Mouse (Mus musculus) heart, postnatal 10 days (tissue): ENCODE results near the gene Golt1a. TPM values are rescaled to one million over a fixed set of nuclear protein-coding genes. Genes with fewer than 3 reads are reported as not detected.

Source experiments
- DNase-seq, 2 experiments: peaks; one replicate each; pipeline ENCODE4 v3.0.0; 2021
- intact Hi-C: fragments of 180-260 bp; cut with DNase I; formaldehyde crosslinking; loops from one replicate; pipeline ENCODE4 v1.15.1; 2025
- total RNA-seq, 2 experiments: library from RNA; stranded (reverse); gene quantifications; 2 replicates each; pipeline ENCODE4 v1.2.3; 2021

The Golt1a gene
- not detected for total RNA-seq

DNA sequence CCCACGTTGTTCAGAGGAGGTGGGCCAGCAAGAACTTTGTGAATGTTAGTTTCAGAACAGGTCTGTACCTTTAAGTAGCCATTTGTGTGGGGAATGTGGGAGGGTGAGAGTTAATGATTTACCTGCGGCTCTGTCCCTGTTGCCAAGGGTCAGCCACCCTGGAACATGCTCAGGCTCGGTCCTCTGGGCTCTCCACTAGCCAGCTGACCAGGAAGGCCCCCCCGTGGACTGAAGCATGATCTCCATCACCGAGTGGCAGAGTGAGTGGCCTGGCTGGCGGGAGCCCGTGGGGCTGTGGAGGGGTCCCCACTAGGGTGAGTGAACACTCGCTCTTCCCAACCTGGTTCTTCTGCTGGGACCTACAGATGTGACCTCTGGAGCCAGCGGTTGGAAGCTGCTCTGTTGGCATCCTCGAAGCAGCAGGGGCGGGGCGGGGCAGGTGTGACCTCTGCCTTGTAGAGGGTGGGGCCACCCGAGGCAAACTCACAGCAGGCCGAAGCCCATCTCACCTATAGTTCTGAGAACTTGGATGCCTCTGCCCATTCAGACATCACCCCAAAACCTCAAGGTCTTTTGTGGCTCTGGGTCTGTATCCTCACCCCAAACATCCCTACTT is at the start of gene Golt1a:
Gene Golt1a (plus strand): TSS at position 149 of the 616 bp plus-strand sequence.
- no peak for DNase-seq
- intact Hi-C loops = loop anchor here (5.0 kb wide), 1 partner anchor 272 kb away; no protein-coding TSS in a partner anchor

DNA sequence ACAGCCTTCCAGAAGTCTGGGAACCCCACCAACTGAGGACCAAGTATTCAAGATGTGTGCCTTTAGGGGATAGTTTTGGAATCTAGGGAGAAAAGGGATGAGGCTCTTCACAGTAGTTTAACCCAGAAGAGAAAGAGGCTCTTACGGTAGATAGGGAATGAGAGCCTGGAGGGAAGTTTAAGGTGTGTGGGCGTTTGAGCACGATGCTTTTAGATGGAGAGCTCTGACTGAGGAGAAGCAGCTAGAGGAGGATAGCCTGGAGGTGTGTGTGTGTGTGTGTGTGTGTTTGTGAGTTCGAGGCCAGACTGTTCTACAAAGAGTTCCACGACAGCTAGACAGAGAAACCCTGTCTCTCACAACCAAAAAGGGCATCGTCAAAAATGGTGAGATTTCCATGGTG is 47.0 kb upstream of the Golt1a start:
- intact Hi-C loops = no loop called here
- DNase-seq = no peak

DNA sequence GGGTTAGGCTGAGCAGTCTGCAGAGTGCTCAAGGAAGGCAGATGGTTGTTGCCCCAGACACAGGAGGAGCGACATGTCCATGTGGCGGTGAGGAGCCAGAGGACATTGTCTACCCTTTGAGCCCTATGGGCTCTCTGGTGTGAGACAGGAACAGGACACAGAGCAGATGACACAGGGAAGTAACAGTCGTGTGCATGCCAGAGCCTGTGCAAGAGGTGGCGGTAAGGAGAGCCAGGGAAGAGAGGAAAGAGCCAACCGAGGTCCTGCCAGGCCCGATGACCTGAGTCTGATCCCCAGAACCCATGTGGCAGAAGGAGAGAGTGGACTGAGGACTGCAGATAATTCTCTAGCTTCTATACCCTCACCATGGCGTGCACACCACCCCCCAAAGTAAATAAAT is 46.5 kb upstream of the Golt1a start:
- no peak for DNase-seq
- intact Hi-C loops = no loop called here

DNA sequence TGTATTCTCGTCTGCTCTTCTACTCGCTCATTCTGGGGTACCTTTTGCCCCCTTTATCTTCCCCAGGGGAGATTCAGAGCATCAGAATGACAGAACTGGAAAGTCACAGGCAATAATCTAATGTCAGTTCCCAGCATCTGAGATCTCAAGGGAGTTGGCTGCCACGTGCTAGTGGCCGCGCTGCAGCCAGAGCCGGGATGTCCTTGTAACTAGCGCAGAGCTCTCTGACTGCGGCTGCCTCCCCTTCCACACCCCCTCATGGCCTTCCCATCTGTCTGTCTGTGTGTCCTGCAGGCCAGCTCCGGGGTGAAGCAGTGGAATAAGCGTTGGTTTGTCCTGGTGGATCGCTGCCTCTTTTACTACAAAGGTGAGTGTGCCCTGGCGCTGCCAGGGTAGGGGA is 45.2 kb upstream of the Golt1a start:
- DNase-seq = no peak
- intact Hi-C loops = no loop called here

DNA sequence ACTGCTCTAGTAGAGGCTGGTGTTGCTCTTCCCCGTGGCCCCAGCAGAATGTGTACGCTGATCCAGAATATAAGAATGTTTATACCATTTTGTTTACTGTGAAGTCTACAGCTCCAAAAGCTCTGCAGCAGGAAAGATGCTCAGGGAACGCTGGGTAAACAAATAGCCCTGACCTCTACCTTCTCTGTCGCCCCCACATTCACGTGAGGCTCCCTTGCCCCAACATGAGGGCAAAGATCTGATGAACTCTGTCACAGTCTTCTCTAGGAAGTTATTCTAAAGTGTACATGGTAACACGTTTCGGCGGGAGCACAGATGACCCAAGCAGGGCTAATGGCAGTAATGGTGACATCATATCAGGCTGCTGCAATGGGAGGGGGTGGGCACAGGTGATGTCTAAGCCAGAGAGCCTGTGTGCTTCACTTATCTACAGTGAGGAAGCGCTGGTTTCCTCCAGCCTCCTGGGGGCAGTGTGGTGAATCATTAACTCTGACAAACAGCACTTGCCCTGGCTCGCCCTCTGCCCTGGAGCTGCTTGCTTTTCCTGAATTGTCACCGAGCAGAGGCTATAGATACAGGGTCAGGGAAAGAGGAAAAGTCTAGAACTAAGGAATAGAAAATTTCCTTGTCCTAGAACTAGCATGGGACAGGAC is 44.4 kb upstream of the Golt1a start:
- DNase-seq = no peak
- intact Hi-C loops = loop anchor here (5.0 kb wide), 1 partner anchor 43 kb away; no protein-coding TSS in a partner anchor

DNA sequence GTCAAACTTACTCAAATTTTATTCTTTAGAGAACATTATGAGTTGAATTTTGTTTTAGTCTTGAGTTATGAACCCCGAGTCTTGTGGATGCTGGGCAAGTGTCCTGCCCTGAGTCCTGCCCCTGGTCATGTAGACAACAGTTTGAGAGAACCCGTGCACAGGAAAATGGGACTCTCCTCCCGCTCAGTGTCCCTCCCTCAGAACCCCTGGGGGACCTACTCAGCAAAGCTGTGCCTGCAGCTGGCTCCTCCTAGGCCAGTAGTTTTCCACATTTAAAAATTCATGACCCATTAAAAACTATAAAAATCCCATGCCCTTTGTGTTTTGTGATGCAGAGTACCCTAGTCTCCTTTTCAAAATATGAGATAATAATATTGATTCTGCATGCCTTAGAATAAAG is 42.5 kb upstream of the Golt1a start:
- no peak for DNase-seq
- intact Hi-C loops = loop anchor here (5.0 kb wide), 1 partner anchor 45 kb away; no protein-coding TSS in a partner anchor

DNA sequence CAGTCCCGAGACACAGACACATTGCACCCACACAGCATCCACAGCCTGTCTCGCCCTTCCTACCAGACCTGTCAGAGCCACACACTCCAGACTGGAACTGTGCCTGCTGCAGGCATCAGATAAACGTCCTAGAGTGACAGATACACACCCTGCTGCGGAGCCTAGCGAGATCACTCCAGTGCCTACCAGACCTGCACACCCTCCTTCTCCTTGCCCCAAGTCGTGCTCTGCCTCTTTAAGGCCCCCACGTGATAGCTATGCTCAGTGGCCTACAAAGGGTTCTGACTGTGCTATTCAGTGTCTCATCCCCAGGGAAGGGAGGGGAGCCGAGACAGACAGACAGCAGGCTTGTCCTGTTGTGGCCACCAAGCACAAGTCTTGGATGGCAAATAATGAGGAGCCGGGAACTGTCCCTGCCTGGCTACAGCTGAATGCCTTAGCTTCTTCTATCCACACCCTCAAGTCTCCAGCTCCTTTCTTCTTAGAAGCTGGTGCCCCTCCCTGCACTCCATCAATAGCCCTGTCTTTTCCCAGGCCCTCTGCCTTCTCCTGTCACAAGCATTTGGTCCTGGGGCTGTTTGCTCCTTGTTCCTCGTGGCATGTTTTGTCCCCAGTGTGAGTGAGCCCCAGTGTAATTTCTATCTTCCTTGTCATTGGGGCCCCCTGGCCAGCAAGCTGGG is 41.6 kb upstream of the Golt1a start:
- intact Hi-C loops = loop anchor here (1.0 to 5.0 kb wide), 2 partner anchors 31 to 46 kb away; no protein-coding TSS in a partner anchor
- no peak for DNase-seq

DNA sequence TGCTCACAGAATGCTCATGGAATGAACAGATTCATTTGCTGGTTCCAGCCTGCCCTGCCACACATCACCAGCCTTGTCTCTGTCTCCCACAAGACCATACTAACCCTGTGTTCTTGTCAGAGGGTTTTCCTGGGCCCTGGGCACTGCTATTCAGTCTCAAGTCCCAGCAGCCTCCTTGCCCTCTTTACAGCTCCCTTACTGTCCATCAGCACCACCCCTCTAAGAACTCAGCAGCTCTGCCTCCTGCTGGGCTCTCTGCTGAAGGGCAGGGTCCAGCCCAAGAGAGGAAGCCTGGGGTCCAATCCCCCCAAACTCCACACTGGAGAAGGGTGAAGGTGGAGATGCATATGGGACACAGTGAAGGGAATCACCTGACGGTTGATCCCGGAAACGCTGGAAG is 41.1 kb upstream of the Golt1a start:
- DNase-seq = no peak
- intact Hi-C loops = loop anchor here (1.0 to 5.0 kb wide), 2 partner anchors 31 to 46 kb away; no protein-coding TSS in a partner anchor

DNA sequence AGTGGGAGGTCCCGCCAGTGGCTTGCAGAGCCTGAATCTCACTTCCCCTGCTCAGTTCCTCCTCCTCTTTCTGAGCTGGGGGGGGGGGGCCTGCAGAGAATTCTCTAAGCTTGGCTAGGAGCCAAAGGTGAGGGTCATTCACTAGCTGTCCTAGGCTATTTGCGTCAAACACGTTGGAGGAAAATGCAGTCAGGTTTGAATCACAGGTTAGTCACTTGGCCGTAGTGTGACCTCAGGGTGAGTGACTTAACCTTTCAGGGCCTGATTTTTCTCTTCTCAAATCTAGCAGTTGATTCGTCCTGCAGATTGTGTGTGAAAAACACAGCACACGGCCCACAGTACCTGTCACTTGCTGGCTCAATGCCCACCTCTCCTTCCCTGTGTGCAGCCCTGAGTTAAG is 39.3 kb upstream of the Golt1a start:
- intact Hi-C loops = loop anchor here (2.0 kb wide), 1 partner anchor 90 kb away; no protein-coding TSS in a partner anchor

DNA sequence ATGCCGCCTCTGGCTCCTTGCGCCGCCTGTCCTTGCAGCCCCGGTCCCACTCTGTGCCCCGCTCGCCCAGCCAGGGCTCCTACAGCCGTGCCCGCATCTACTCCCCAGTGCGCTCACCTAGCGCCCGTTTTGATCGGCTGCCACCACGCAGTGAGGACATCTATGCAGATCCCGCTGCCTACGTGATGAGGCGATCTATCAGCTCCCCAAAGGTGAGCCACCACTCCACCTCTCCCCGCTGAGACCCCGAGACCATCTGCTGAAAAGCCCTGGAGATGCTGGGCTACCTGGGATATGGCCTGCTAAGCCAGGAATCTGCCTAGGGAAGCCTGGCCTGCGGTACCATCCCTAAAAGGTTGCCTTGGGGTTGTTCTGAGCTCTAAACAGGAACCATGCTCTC is 35.4 kb upstream of the Golt1a start:
- no peak for DNase-seq
- intact Hi-C loops = no loop called here

More for the DNA sequence above, 39.3 kb upstream of the Golt1a start:
- no peak for DNase-seq

DNA sequence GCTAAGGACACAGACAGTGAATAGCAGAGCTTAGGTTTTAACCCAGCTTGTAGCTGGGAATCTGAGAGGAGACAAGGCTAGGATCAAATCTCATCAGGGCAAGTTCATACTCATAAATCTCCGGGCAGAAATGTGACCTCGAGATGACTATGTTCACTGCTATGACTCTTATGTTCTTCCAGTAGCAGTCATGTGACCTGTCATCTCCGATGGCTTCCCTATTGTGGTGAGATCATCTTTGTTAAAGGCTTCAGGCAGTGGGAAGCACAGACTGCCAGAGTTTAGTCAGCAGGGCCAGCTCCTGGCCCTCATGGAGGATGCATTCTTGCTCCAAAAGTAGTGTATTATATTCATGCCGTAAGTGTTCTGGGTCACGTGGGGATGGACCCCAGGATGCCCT is 32.6 kb upstream of the Golt1a start:
- peak; percentile 29 to 42 for DNase-seq
- intact Hi-C loops = no loop called here

DNA sequence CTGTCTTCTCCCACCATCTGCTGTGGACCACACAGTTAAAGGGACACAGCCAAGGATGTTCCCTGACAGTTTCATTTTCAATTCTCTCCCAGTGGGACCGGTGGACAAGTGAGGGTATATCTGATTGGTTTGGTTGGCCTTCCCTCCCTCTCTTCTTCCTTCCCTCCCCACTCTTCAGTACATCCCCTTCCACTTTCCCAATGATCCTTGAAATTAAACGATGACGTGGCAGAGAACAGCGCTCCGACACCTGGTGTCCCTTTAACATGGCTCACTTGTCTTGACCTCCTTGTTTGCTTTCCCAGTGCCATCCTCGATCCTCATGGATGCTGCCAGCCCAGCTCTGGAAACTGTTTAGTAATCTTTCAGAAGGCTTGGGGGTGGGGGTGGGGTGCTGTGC is 31.1 kb upstream of the Golt1a start:
- intact Hi-C loops = no loop called here
- DNase-seq = no peak

DNA sequence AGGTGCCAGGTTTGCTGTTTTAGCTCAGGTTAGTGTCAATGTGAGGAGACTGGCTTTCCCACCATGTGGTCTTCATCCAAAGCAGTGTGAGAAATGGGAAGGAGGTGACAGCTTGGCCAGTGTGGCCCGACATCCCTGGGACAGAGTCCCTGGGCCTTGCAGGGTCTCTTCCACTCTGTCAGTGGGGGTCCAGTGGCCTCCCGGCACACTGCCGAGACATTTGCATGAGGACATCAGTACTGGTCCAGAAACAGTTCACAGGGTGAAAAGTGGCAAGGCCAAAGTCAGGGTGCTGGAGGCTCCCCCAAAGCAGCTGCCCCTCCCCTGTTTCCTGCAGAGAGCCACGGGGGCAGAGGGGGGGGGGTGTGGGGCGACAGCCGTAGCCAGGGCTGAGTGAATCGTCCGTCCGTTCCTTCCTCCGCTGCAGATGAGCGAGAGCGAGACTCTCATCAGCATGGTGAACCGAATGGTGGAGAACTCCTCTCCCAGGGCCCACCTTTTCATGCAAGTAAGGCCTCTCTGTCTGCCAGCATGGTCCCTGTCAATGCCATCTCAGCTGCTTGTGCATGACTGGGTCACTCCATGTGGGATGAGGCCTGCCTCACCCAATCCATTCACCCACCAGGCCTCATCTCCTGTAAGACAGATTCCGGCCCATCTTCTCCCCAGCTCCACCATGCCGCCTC is 30.5 kb upstream of the Golt1a start:
- intact Hi-C loops = no loop called here
- no peak for DNase-seq

DNA sequence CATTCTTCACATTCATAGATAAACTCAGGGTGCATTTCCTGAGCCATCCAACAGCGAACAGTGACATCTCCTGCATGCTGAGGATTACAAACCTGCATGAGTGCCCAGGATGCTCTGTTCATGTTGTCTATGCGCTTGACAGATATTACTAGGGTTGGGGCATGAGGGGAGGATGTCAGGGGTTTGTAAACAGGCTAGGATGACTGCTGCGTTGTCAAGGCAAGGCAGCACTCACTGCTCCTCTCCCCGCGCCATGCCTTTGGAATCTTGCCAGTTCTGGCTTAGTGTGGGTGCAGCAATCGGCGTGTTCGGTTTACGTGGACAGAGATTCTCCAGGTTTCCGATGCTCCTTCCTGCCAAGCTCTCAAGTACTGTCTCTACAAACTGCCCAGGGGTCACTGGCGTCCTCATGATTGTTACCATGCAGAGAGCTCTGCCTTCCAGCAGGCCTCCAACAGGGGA is 29.9 kb upstream of the Golt1a start:
- intact Hi-C loops = no loop called here
- no peak for DNase-seq

DNA sequence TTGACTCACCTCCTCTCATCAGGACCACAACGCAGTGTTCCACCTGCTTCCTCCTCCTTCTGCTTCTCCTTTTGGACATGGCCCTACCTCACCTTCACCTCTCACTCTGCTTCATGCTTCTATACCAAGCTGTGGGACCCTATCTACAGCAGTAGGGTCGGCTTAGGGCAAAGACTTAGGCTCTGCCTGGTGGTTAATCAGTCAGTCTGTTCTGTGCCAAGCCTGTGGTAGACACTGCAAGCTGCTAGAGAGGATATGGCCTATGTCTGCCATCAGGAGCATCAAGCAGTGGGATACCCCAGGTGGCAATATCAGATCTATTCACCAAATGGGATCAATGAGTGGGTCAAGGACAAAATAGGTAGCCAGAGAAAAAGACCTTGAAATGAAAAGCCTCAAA is 29.1 kb upstream of the Golt1a start:
- intact Hi-C loops = no loop called here

DNA sequence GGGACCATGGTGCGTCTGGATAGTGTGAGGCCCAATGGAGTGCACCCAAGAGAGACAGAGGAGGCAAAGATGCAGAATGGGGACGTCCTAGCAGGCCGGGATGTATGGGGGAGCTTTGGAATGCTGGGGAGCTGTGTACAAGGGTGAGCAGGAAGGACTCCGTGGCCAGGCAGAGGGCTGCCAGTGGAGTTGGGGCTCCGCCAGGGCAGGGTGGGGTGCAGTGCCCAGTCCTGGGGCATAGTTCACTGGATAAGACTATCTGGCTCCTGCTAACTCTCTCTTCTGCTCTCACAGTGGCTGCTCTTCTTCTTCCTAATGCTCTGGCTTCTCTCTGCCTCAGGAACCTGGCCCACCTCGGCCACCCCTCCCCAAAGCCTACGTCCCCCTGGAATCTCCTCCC is 23.7 kb upstream of the Golt1a start:
- intact Hi-C loops = no loop called here
- no peak for DNase-seq

More for the DNA sequence above, 29.1 kb upstream of the Golt1a start:
- DNase-seq = no peak

DNA sequence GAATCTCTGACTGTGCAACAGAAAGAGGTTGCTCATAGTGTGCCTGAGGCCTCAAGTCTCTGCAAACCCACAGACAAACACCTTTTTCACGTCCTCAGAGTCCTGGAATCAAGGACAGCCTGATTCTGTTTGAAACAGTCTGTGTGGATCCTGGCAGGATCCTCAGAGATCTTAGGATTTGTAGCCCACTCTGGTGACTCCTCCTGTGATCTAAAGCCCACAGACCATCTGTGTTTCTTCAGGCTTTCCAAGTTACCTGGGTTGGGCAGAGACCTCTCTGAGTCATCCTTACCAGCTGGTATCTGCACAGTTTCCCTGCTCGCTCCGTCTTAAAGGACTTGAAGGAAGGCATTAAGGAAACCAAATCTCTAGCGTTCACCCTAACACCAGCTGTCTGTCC is 22.5 kb upstream of the Golt1a start:
- DNase-seq = no peak
- intact Hi-C loops = no loop called here

DNA sequence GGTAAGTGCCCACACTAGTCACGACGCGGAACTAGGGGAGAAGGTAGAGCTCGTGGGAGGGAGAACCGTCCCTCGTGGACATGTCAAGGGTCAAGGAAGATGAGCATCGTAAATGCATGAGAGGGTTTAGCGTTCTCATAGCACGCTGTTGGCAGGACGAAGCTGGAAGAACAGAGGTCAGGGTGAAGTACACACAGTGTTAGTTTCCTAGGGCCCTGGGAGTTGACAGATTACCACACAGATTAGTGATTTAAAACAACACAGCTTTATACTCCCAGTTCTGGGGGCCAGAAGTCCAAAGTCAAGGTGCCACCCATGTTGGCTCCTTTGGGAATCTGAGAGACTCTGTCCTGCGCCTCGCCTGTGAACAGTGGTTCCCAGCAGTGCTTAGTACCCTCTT is 21.7 kb upstream of the Golt1a start:
- intact Hi-C loops = no loop called here
- no peak for DNase-seq

DNA sequence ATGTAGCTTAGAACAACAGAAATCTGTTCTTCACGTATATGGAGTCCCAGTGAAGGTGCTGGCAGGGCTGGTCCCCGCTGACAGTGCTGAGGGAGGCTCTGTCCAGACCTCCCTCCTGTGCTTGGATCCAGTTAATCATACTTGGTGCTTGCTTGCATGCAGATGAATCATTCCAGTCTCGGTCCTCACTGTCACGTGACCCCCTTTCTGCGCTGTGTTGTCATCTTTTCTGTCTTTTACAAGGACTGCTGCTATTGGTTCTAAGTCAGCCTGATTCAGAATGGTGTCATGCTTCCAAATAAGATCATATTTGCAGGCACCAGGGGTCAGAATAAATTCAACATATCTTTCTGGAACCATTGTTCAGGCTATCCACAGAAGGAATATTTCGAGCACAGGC is 17.7 kb upstream of the Golt1a start:
- intact Hi-C loops = no loop called here
- DNase-seq = no peak

DNA sequence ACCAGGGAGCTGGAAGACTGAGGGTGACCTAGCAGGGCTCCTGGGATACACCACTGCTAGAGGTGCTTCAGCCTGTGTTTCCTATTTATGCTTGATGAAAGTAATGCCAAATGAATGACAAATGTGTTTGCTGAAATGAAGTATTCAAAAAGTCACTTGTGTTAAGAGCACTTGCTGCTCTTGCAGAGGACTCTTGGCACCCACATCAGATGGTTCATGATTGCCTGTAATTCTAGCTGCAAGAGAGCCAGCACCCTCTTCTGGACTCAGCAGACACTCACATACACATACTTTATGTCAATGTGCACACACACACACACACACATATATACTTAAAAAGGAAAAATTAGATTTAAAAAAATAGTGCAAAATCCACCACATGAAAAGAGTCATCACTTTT is 17.0 kb upstream of the Golt1a start:
- DNase-seq = no peak
- intact Hi-C loops = no loop called here

DNA sequence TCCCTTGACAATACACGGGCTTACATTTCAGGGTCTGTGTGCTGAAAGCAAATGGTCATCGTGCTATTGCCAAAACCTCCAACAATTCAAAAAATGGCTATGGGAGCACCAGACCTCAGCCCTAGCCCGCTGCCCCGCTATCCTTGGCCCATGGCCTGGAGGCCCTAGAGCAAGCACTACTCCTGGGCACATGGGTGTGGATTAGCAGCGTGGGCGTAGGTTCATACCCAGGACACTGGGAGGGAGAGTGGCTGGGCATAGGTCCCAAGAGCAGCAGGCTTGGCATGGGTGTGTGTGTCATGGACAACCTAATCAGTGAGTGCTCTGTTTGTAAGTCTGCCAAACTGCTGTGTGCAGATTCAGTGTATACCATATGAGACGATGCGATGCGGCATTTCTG is 13.2 kb upstream of the Golt1a start:
- intact Hi-C loops = no loop called here
- DNase-seq = peak; percentile 86 to 91
